ENCODE assay signal across 17 mouse cellular contexts in genomic region chr3:110055915-110056314, GRCm38 (mm10).
DNase-seq lines count a peak whose midpoint lies in the region; ATAC-seq lines count a peak whose summit lies in the region.
"Had no signal": no experiment of that assay in that cellular context is flagged by ENCODE, and none has a peak within 500 bp of the region (broad histone marks: within the 10 kb centered on the region; RNA-seq: fewer than 3 reads in every experiment).

No protein-coding gene starts in this region.

- ATAC-seq in embryonic facial prominence, embryonic 14.5 days (ENCODE audit: low read depth): no peak
- ATAC-seq: midbrain, embryonic 16.5 days had no signal

- no peak overlapping the region for H3K27ac ChIP-seq in embryonic facial prominence, embryonic 14.5 days (replicated peaks; ENCODE audit: low read depth, low read length)
- H3K27ac ChIP-seq in embryonic facial prominence, embryonic 10.5 days (replicated peaks): no peak overlapping the region
- H3K27ac ChIP-seq: embryonic facial prominence, embryonic 15.5 days; heart, embryonic 15.5 days; hindbrain, embryonic 14.5 days; neural tube, embryonic 13.5 days had no signal

- 0 out of 2 replicates have a peak, but pooled peaks cover 4% of the 10 kb centered on the region for H3K9me3 ChIP-seq in embryonic facial prominence, embryonic 14.5 days (ENCODE audit: control insufficient read depth, low read length)
- H3K9me3 ChIP-seq in embryonic facial prominence, embryonic 10.5 days: no peaks in the 10 kb centered on the region
- H3K9me3 ChIP-seq: embryonic facial prominence, embryonic 15.5 days; heart, embryonic 15.5 days; neural tube, embryonic 13.5 days had no signal

- no peak overlapping the region for H3K9ac ChIP-seq in embryonic facial prominence, embryonic 14.5 days (ENCODE audit: low read depth, low read length)
- H3K9ac ChIP-seq: embryonic facial prominence, embryonic 15.5 days; heart, embryonic 15.5 days; hindbrain, embryonic 14.5 days; lung, embryonic 14.5 days; neural tube, embryonic 13.5 days had no signal

- no peak overlapping the region for H3K4me2 ChIP-seq in embryonic facial prominence, embryonic 14.5 days (ENCODE audit: low read depth, low read length)
- H3K4me2 ChIP-seq: embryonic facial prominence, embryonic 15.5 days; heart, embryonic 15.5 days; hindbrain, embryonic 14.5 days; lung, embryonic 14.5 days; neural tube, embryonic 13.5 days had no signal

- DNase-seq in embryonic facial prominence, embryonic 14.5 days (ENCODE audit: low spot score): peak; percentile 30
- DNase-seq in embryonic facial prominence, embryonic 10.5 days (ENCODE audit: low spot score): no peak
- DNase-seq in layer of hippocampus, adult 8-10 months (ENCODE audit: low spot score in 2 of 2): peak; percentile 11 to 18
- no peak for DNase-seq in layer of hippocampus, adult 9-11 months
- DNase-seq in frontal cortex, adult 2 months (ENCODE audit: extremely low spot score in 1 of 2, low spot score in 1 of 2): peak; percentile 5 to 57
- DNase-seq in right cerebral cortex, postnatal 10 days (ENCODE audit: low spot score in 2 of 2): peak; percentile 52 to 57
- no peak for DNase-seq in T-cell, adult 2 months (ENCODE audit: low spot score)
- no peak for DNase-seq in yolk sac, embryonic 10.5 days (ENCODE audit: low spot score)
- DNase-seq: cerebellum, postnatal 36 days; kidney, adult 8-10 months; lung, embryonic 14.5 days; thymus, postnatal 36 days had no signal

- H3K36me3 ChIP-seq in embryonic facial prominence, embryonic 14.5 days (ENCODE audit: control insufficient read depth, insufficient read depth, low read length): no peaks in the 10 kb centered on the region
- H3K36me3 ChIP-seq in embryonic facial prominence, embryonic 10.5 days (replicated peaks): no peaks in the 10 kb centered on the region
- H3K36me3 ChIP-seq: embryonic facial prominence, embryonic 15.5 days; heart, embryonic 15.5 days; neural tube, embryonic 13.5 days had no signal

- H3K4me3 ChIP-seq in embryonic facial prominence, embryonic 14.5 days (ENCODE audit: low read depth, low read length): no peak overlapping the region
- no peak overlapping the region for H3K4me3 ChIP-seq in embryonic facial prominence, embryonic 10.5 days
- H3K4me3 ChIP-seq: embryonic facial prominence, embryonic 15.5 days; heart, embryonic 15.5 days; neural tube, embryonic 13.5 days had no signal

- 69% methylated on average over 6 of the region's 6 CpGs for WGBS in embryonic facial prominence, embryonic 14.5 days
- WGBS in embryonic facial prominence, embryonic 10.5 days: 81% methylated on average over 6 of the region's 6 CpGs

- H3K27me3 ChIP-seq in embryonic facial prominence, embryonic 14.5 days (replicated peaks; ENCODE audit: control insufficient read depth, insufficient read depth, low read length): no peaks in the 10 kb centered on the region
- no peaks in the 10 kb centered on the region for H3K27me3 ChIP-seq in embryonic facial prominence, embryonic 10.5 days (replicated peaks; ENCODE audit: low read depth, poor library complexity, severe bottlenecking)
- H3K27me3 ChIP-seq: embryonic facial prominence, embryonic 15.5 days; heart, embryonic 15.5 days; neural tube, embryonic 13.5 days had no signal

- H3K4me1 ChIP-seq in embryonic facial prominence, embryonic 14.5 days (ENCODE audit: control insufficient read depth, insufficient read depth, low read length): no peaks in the 10 kb centered on the region
- no peaks in the 10 kb centered on the region for H3K4me1 ChIP-seq in embryonic facial prominence, embryonic 10.5 days
- H3K4me1 ChIP-seq: embryonic facial prominence, embryonic 15.5 days; heart, embryonic 15.5 days; neural tube, embryonic 13.5 days had no signal

Comparison
In these comparisons a context has a peak if more than half of its experiments do, and no peak if none do; other contexts are left out.
1. DNase-seq: peak in embryonic facial prominence, embryonic 14.5 days (single experiment), layer of hippocampus, adult 8-10 months (2 of 2), frontal cortex, adult 2 months (2 of 2) and right cerebral cortex, postnatal 10 days (2 of 2); none in embryonic facial prominence, embryonic 10.5 days (single experiment), layer of hippocampus, adult 9-11 months (single experiment), T-cell, adult 2 months (single experiment) and yolk sac, embryonic 10.5 days (single experiment).